9 mouse cellular contexts compared by ENCODE assay signal in the genomic region with DNA sequence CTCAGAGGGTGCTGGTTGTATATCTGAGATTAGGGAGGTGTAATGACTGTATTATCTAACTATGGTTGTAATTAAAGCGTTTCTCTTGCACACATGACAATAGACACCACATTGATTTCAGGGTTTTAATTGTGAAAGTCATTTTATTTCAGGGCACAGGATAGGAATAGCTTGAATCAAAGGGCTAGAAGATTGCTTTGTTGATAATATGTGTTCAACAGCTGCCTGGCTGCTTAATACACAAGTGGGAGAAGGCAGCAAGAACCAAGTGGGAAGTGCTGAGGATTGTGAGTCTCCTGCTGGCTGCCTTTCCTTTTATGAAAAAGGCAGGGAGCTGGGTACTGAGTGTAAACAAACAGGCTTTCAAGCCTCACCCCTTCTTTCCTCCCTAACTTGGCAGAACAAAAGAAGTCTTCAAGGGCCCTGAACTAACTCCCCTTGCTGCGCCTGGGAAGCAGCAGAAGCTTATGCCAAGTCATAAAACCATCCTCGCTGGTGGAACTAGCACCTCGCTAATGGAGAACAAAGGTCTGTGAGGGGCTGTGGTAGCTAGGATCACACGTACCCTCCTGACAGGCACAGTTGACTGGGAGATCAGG.
DNase-seq lines count a peak whose midpoint lies in the region; ATAC-seq and TF ChIP-seq lines count a peak whose summit lies in the region.
"Had no signal": no experiment of that assay in that cellular context is flagged by ENCODE, and none has a peak within 500 bp of the region (broad histone marks: within the 10 kb centered on the region; RNA-seq: fewer than 3 reads in every experiment).

No protein-coding gene starts in this region.

- no peak for TF ChIP-seq CTCF in intestine, postnatal 0 days (IDR thresholded peaks at IDR 0.05; ENCODE audit: low read depth)
- TF ChIP-seq CTCF in lung, adult 2 months (IDR thresholded peaks at IDR 0.05; ENCODE audit: insufficient read depth, low read length), result no peak

- H3K36me3 ChIP-seq in intestine, embryonic 14.5 days (ENCODE audit: control insufficient read depth, insufficient read depth, low read length), result no peaks in the 10 kb centered on the region
- H3K36me3 ChIP-seq in intestine, postnatal 0 days (ENCODE audit: control insufficient read depth, insufficient read depth), result no peaks in the 10 kb centered on the region
- no peaks in the 10 kb centered on the region for H3K36me3 ChIP-seq in forebrain, embryonic 16.5 days (ENCODE audit: control insufficient read depth, insufficient read depth)
- no peaks in the 10 kb centered on the region for H3K36me3 ChIP-seq in neural tube, embryonic 14.5 days (ENCODE audit: control insufficient read depth, insufficient read depth, low read length)
- H3K36me3 ChIP-seq: liver, embryonic 13.5 days had no signal

- 12% methylated on average over 5 of the region's 5 CpGs for WGBS in intestine, embryonic 14.5 days
- WGBS in intestine, postnatal 0 days, result 11% methylated on average over 5 of the region's 5 CpGs
- 3% methylated on average over 5 of the region's 5 CpGs for WGBS in forebrain, embryonic 16.5 days
- 15% methylated on average over 5 of the region's 5 CpGs for WGBS in lung, adult 2 months
- 4% methylated on average over 5 of the region's 5 CpGs for WGBS in neural tube, embryonic 14.5 days

- H3K4me3 ChIP-seq in intestine, embryonic 14.5 days (ENCODE audit: low read depth, low read length), result no peak overlapping the region
- no peak overlapping the region for H3K4me3 ChIP-seq in intestine, postnatal 0 days (ENCODE audit: low read depth, low read length)
- no peak overlapping the region for H3K4me3 ChIP-seq in forebrain, embryonic 16.5 days (replicated peaks; ENCODE audit: low read length)
- no peak overlapping the region for H3K4me3 ChIP-seq in lung, adult 2 months (replicated peaks; ENCODE audit: extremely low read depth, low read depth, low read length)
- no peak overlapping the region for H3K4me3 ChIP-seq in neural tube, embryonic 14.5 days (ENCODE audit: low read depth, low read length)
- H3K4me3 ChIP-seq: liver, embryonic 13.5 days had no signal

- no peak; the same call in 1 of the 2 replicates for ATAC-seq in intestine, embryonic 14.5 days (replicated peaks; ENCODE audit: low FRiP score, low TSS enrichment, low read depth)
- ATAC-seq in intestine, postnatal 0 days, result no peak
- ATAC-seq in forebrain, embryonic 16.5 days, result peak; percentile 81
- peak; percentile 28; the same call in 1 of the 2 replicates for ATAC-seq in neural tube, embryonic 14.5 days (ENCODE audit: low read depth)

- no peaks in the 10 kb centered on the region for H3K9me3 ChIP-seq in intestine, embryonic 14.5 days (ENCODE audit: control insufficient read depth, low read length)
- no peaks in the 10 kb centered on the region for H3K9me3 ChIP-seq in intestine, postnatal 0 days (ENCODE audit: control insufficient read depth)
- no peaks in the 10 kb centered on the region for H3K9me3 ChIP-seq in forebrain, embryonic 16.5 days (ENCODE audit: control insufficient read depth, low read length)
- H3K9me3 ChIP-seq in neural tube, embryonic 14.5 days (ENCODE audit: control insufficient read depth, low read length), result no peaks in the 10 kb centered on the region
- H3K9me3 ChIP-seq: liver, embryonic 13.5 days had no signal

- peaks cover 12% of the 10 kb centered on the region; the same call in 1 of the 2 replicates for H3K4me1 ChIP-seq in intestine, embryonic 14.5 days (replicated peaks; ENCODE audit: control insufficient read depth, insufficient read depth, low read length)
- no peaks in the 10 kb centered on the region for H3K4me1 ChIP-seq in intestine, postnatal 0 days (replicated peaks; ENCODE audit: control insufficient read depth, insufficient read depth, low read length)
- peaks cover 17% of the 10 kb centered on the region for H3K4me1 ChIP-seq in forebrain, embryonic 16.5 days (replicated peaks; ENCODE audit: control insufficient read depth, insufficient read depth, low read length)
- H3K4me1 ChIP-seq in lung, adult 2 months (ENCODE audit: control insufficient read depth, insufficient read depth, low read length), result peaks cover 4% of the 10 kb centered on the region
- peaks cover 4% of the 10 kb centered on the region; the same call in 1 of the 2 replicates for H3K4me1 ChIP-seq in neural tube, embryonic 14.5 days (ENCODE audit: control insufficient read depth, insufficient read depth, low read length)
- H3K4me1 ChIP-seq: liver, embryonic 13.5 days had no signal

- no peak overlapping the region for H3K9ac ChIP-seq in intestine, embryonic 14.5 days (ENCODE audit: low read length)
- H3K9ac ChIP-seq in intestine, postnatal 0 days (ENCODE audit: low read depth, low read length), result no peak overlapping the region
- no peak overlapping the region for H3K9ac ChIP-seq in forebrain, embryonic 16.5 days (replicated peaks; ENCODE audit: low read depth, low read length)
- H3K9ac ChIP-seq in neural tube, embryonic 14.5 days (replicated peaks; ENCODE audit: low read depth, low read length), result no peak overlapping the region
- H3K9ac ChIP-seq: liver, embryonic 13.5 days had no signal

- peak; percentile 60 for DNase-seq in intestine, embryonic 14.5 days (ENCODE audit: low spot score)
- peak; percentile 30 for DNase-seq in lung, adult 2 months
- DNase-seq in left cerebral cortex, adult 8-10 months (ENCODE audit: low spot score in 2 of 2), result no peak
- no peak for DNase-seq in frontal cortex, postnatal 25 days (ENCODE audit: low spot score in 2 of 2)
- DNase-seq in cerebellum, adult 9-10 months, result no peak
- DNase-seq: liver, embryonic 13.5 days had no signal

- no peak for TF ChIP-seq POLR2A in lung, adult 2 months (IDR thresholded peaks at IDR 0.05; ENCODE audit: borderline replicate concordance, extremely low read depth, low read depth, low read length)

- peak overlapping the region; percentile 20; the same call in 1 of the 2 replicates for H3K4me2 ChIP-seq in intestine, embryonic 14.5 days (ENCODE audit: low read length)
- H3K4me2 ChIP-seq in intestine, postnatal 0 days (replicated peaks; ENCODE audit: low read depth), result no peak overlapping the region
- H3K4me2 ChIP-seq in forebrain, embryonic 16.5 days (ENCODE audit: low read length), result no peak overlapping the region
- H3K4me2 ChIP-seq in neural tube, embryonic 14.5 days (ENCODE audit: low read depth, low read length), result no peak overlapping the region
- H3K4me2 ChIP-seq: liver, embryonic 13.5 days had no signal

- no peaks in the 10 kb centered on the region for H3K27me3 ChIP-seq in intestine, embryonic 14.5 days (replicated peaks; ENCODE audit: control insufficient read depth, insufficient read depth, low read length)
- no peaks in the 10 kb centered on the region for H3K27me3 ChIP-seq in intestine, postnatal 0 days (replicated peaks; ENCODE audit: control insufficient read depth, insufficient read depth, low read length)
- H3K27me3 ChIP-seq in forebrain, embryonic 16.5 days (replicated peaks; ENCODE audit: control insufficient read depth, insufficient read depth, low read length), result peaks cover 28% of the 10 kb centered on the region
- no peaks in the 10 kb centered on the region for H3K27me3 ChIP-seq in neural tube, embryonic 14.5 days (ENCODE audit: control insufficient read depth, insufficient read depth, low read length)
- H3K27me3 ChIP-seq: liver, embryonic 13.5 days had no signal

- no peak overlapping the region; the same call in 1 of the 2 replicates for H3K27ac ChIP-seq in intestine, embryonic 14.5 days (ENCODE audit: low read depth)
- H3K27ac ChIP-seq in intestine, postnatal 0 days (ENCODE audit: low read depth, low read length), result no peak overlapping the region
- H3K27ac ChIP-seq in forebrain, embryonic 16.5 days (ENCODE audit: low read length), result peak overlapping the region; percentile 31
- H3K27ac ChIP-seq in neural tube, embryonic 14.5 days (ENCODE audit: low read depth, low read length), result peak overlapping the region; percentile 22; the same call in 1 of the 2 replicates
- H3K27ac ChIP-seq: liver, embryonic 13.5 days had no signal

Comparison
In these comparisons a context has a peak if more than half of its experiments do, and no peak if none do; other contexts are left out.
1. ATAC-seq: peak in forebrain, embryonic 16.5 days (single experiment) and neural tube, embryonic 14.5 days (single experiment); none in intestine, embryonic 14.5 days (single experiment) and intestine, postnatal 0 days (single experiment).
2. DNase-seq: peak in intestine, embryonic 14.5 days (single experiment) and lung, adult 2 months (single experiment); none in left cerebral cortex, adult 8-10 months (0 of 2), frontal cortex, postnatal 25 days (0 of 2) and cerebellum, adult 9-10 months (single experiment).
3. H3K27ac ChIP-seq: peak in forebrain, embryonic 16.5 days (single experiment) and neural tube, embryonic 14.5 days (single experiment); none in intestine, embryonic 14.5 days (single experiment) and intestine, postnatal 0 days (single experiment).